Mouse (Mus musculus) midbrain, embryonic 11.5 days (tissue): ENCODE data around the gene Mid1. TPM values are rescaled to one million over a fixed set of nuclear protein-coding genes. Genes with fewer than 3 reads are reported as not detected.
"Not testable (repeated sequence)": the region's sequence is repeated elsewhere in the genome, so short reads cannot be mapped to it uniquely, and the experiment has no call there.

Experiments
- ATAC-seq: fragments of 200-750 bp; cut with Nextera tagmentation; 2 replicates; pipeline ENCODE4 v1.8.0; 2017; ENCODE audit warnings: moderate TSS enrichment, moderate library complexity; ENCODE audit not compliant: low FRiP score
- DNase-seq: peaks from one replicate; pipeline ENCODE4 v3.0.0; 2015; ENCODE audit warnings: low spot score; ENCODE audit errors: missing footprints
- H3K27ac ChIP-seq: fragments of 300-500 bp; sonication (generic); 2 replicates; pipeline ENCODE4 v1.5.1; 2014; ENCODE audit warnings: low read depth, low read length
- H3K27me3 ChIP-seq: fragments of 300-500 bp; sonication (generic); 2 replicates; pipeline ENCODE4 v1.6.1; 2014; ENCODE audit warnings: mild to moderate bottlenecking, low read length, moderate library complexity, mixed read lengths; ENCODE audit not compliant: control insufficient read depth, insufficient read depth
- H3K36me3 ChIP-seq: fragments of 300-500 bp; sonication (generic); 2 replicates; pipeline ENCODE4 v1.6.1; 2014; ENCODE audit warnings: mild to moderate bottlenecking, low read length, moderate library complexity, mixed read lengths; ENCODE audit not compliant: control insufficient read depth, insufficient read depth
- H3K4me1 ChIP-seq: fragments of 300-500 bp; sonication (generic); 2 replicates; pipeline ENCODE4 v1.6.1; 2014; ENCODE audit warnings: low read length; ENCODE audit not compliant: control insufficient read depth, insufficient read depth
- H3K4me2 ChIP-seq: fragments of 300-500 bp; sonication (generic); 2 replicates; pipeline ENCODE4 v1.6.1; 2014; ENCODE audit warnings: mild to moderate bottlenecking, moderate library complexity
- H3K4me3 ChIP-seq: fragments of 300-500 bp; sonication (generic); 2 replicates; pipeline ENCODE4 v1.5.1; 2014; ENCODE audit warnings: low read depth, low read length
- H3K9ac ChIP-seq: fragments of 300-500 bp; sonication (generic); 2 replicates; pipeline ENCODE4 v1.6.1; 2014; ENCODE audit warnings: low read length
- H3K9me3 ChIP-seq: fragments of 300-500 bp; sonication (generic); 2 replicates; pipeline ENCODE4 v1.6.1; 2016; ENCODE audit warnings: low read length; ENCODE audit not compliant: control insufficient read depth
- WGBS: fragments of 180-500 bp; shearing (Covaris S2); extraction: QIAGEN DNeasy Blood & Tissue Kit; methylation state at CpG from one replicate; pipeline ENCODE4 v1.1.7; 2014; 5-methylcytosine and 5-hydroxymethylcytosine counted together
- polyA plus RNA-seq: library from polyadenylated mRNA; unstranded; fragments of >200 nt; fragmentation: Nextera tagmentation; extraction: Ambion mirVana; gene quantifications from 2 replicates; pipeline ENCODE4 v1.2.1, GENCODE M21; 2014

Mid1 gene
- polyA plus RNA-seq, 1 experiment from 2014 or later, result 31.5 TPM

- not testable (repeated sequence) for ATAC-seq, H3K27me3 ChIP-seq, H3K4me3 ChIP-seq, H3K4me2 ChIP-seq, DNase-seq, H3K27ac ChIP-seq, H3K9ac ChIP-seq, H3K4me1 ChIP-seq
- WGBS, result 92% methylated on average over 9 of the region's 13 CpGs
- Histone ChIP-seq H3K9me3 (peaks cover 27% of the 10 kb centered on the region), H3K36me3 (peaks cover 24% of the 10 kb centered on the region)
Measured at GRCm38 (mm10) chrX:170014038-170014437, 329.0 kb downstream of the Mid1 start.

- ATAC-seq, H3K4me1 ChIP-seq, DNase-seq, H3K4me3 ChIP-seq, H3K27ac ChIP-seq, H3K4me2 ChIP-seq, H3K9ac ChIP-seq, H3K27me3 ChIP-seq: not testable (repeated sequence)
- Histone ChIP-seq H3K9me3 (peaks cover 14% of the 10 kb centered on the region), H3K36me3 (peaks cover 19% of the 10 kb centered on the region)
- 84% methylated on average over 10 of the region's 12 CpGs for WGBS
Measured at GRCm38 (mm10) chrX:170015883-170016282, 330.9 kb downstream of the Mid1 start.

GRCm38 (mm10) chrX:170017333-170018245 lies 332.6 kb downstream of the Mid1 start:
- not testable (repeated sequence) for H3K4me1 ChIP-seq, H3K4me2 ChIP-seq, H3K27me3 ChIP-seq, H3K27ac ChIP-seq, H3K9ac ChIP-seq
- Histone ChIP-seq H3K36me3 (peaks cover 16% of the 10 kb centered on the region), H3K9me3 (peaks cover 15% of the 10 kb centered on the region), H3K4me3 (0 out of 2 replicates have a peak overlapping the region, but pooled peaks have one; percentile 1)
- ATAC-seq, result peak; percentile 92
- peak; percentile 95 for DNase-seq
- 53% methylated on average over 27 of the region's 27 CpGs for WGBS

- Histone ChIP-seq H3K36me3 (peaks cover 16% of the 10 kb centered on the region), H3K9me3 (peaks cover 15% of the 10 kb centered on the region)
- not testable (repeated sequence) for H3K4me1 ChIP-seq, H3K4me2 ChIP-seq, H3K27me3 ChIP-seq, H3K27ac ChIP-seq, H3K4me3 ChIP-seq, H3K9ac ChIP-seq
- 86% methylated on average over 66 of the region's 66 CpGs for WGBS
- DNase-seq (peak; percentile 87), ATAC-seq (peak; percentile 80)
Measured at GRCm38 (mm10) chrX:170018571-170019218, 333.7 kb downstream of the Mid1 start.

GRCm38 (mm10) chrX:170019219-170019953 lies 334.4 kb downstream of the Mid1 start:
- not testable (repeated sequence) for H3K9ac ChIP-seq, H3K27me3 ChIP-seq, H3K27ac ChIP-seq, H3K4me3 ChIP-seq, H3K4me2 ChIP-seq, H3K4me1 ChIP-seq
- Histone ChIP-seq H3K9me3 (peaks cover 15% of the 10 kb centered on the region), H3K36me3 (peaks cover 16% of the 10 kb centered on the region)
- ATAC-seq, result peak; percentile 55
- peak; percentile 91 for DNase-seq
- WGBS, result 83% methylated on average over 30 of the region's 30 CpGs

GRCm38 (mm10) chrX:170019954-170020689 lies 335.1 kb downstream of the Mid1 start:
- not testable (repeated sequence) for H3K4me2 ChIP-seq, H3K27me3 ChIP-seq, ATAC-seq, H3K9ac ChIP-seq, H3K4me3 ChIP-seq, H3K4me1 ChIP-seq, H3K27ac ChIP-seq
- peaks cover 15% of the 10 kb centered on the region for H3K9me3 ChIP-seq
- H3K36me3 ChIP-seq, result peaks cover 16% of the 10 kb centered on the region
- peak; percentile 88 for DNase-seq
- WGBS, result 53% methylated on average over 14 of the region's 14 CpGs

GRCm38 (mm10) chrX:170020690-170021050 lies 335.7 kb downstream of the Mid1 start:
- not testable (repeated sequence) for H3K27ac ChIP-seq, H3K4me1 ChIP-seq, H3K4me3 ChIP-seq, H3K27me3 ChIP-seq, H3K4me2 ChIP-seq, H3K9ac ChIP-seq, ATAC-seq
- peak; percentile 95 for DNase-seq
- 48% methylated on average over 9 of the region's 9 CpGs for WGBS
- H3K36me3 ChIP-seq, result peaks cover 16% of the 10 kb centered on the region
- peaks cover 15% of the 10 kb centered on the region for H3K9me3 ChIP-seq

GRCm38 (mm10) chrX:170021205-170021604 lies 336.2 kb downstream of the Mid1 start:
- not testable (repeated sequence) for H3K4me2 ChIP-seq, H3K9ac ChIP-seq, H3K27me3 ChIP-seq, ATAC-seq, H3K4me3 ChIP-seq, H3K27ac ChIP-seq, H3K4me1 ChIP-seq
- Histone ChIP-seq H3K9me3 (peaks cover 15% of the 10 kb centered on the region), H3K36me3 (peaks cover 16% of the 10 kb centered on the region)
- peak; percentile 77 for DNase-seq
- WGBS, result 76% methylated on average over 12 of the region's 12 CpGs
